Mouse (Mus musculus): ENCODE measurements around the gene Kif27.

DNA sequence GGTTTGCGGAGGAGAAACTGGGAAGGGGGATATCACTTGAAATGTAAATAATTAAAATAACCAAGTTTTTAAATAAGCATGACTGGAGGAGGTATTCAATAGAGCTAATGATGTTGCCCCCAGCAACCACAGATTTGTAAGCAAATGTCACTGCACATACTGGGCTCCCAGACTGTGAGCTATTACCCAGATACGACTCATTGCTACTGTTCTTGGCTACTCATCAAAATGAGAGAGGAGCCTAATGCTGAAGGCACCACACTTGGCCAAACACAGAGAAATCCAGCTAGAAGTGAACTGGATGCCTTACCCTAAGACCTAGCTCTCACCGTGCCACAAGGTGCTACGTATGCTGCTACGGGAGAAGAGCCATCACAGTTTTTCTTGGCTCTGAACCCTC, 24.8 kb downstream of the Kif27 start:
- TF ChIP-seq CTCF (IDR thresholded peaks at IDR 0.05) (no peak), EP300 (IDR thresholded peaks at IDR 0.05) (no peak)
